Mouse (Mus musculus) thymus, adult 2 months (tissue): ENCODE data around the gene Setd1b. TPM values are rescaled to one million over a fixed set of nuclear protein-coding genes. Genes with fewer than 3 reads are reported as not detected.
"Not testable (repeated sequence)": the region's sequence is repeated elsewhere in the genome, so short reads cannot be mapped to it uniquely, and the experiment has no call there.

Experiments
- DNase-seq: peaks from one replicate; pipeline ENCODE4 v3.0.0; 2021
- H3K27ac ChIP-seq: fragments of 200-500 bp; 2 replicates; pipeline ENCODE4 v1.5.1; 2012; ENCODE audit warnings: low read length, control low read depth; ENCODE audit not compliant: control insufficient read depth, insufficient read depth
- H3K27me3 ChIP-seq: fragments of 200-500 bp; 2 replicates; pipeline ENCODE4 v1.6.1; 2012; ENCODE audit warnings: mild to moderate bottlenecking, low read length, moderate library complexity, mixed read lengths; ENCODE audit not compliant: control insufficient read depth, insufficient read depth
- H3K36me3 ChIP-seq: fragments of 200-500 bp; 2 replicates; pipeline ENCODE4 v1.6.1; 2012; ENCODE audit warnings: mild to moderate bottlenecking, low read length, moderate library complexity; ENCODE audit not compliant: control insufficient read depth, insufficient read depth
- H3K4me1 ChIP-seq: fragments of 200-500 bp; replicated peaks from 2 replicates; pipeline ENCODE4 v1.6.1; 2012; ENCODE audit warnings: low read length; ENCODE audit not compliant: control insufficient read depth, insufficient read depth
- H3K4me3 ChIP-seq: fragments of 200-500 bp; 2 replicates; pipeline ENCODE4 v1.5.1; 2012; ENCODE audit warnings: mild to moderate bottlenecking, low read length, control low read depth, moderate library complexity; ENCODE audit not compliant: control insufficient read depth, insufficient read depth
- POLR2A ChIP-seq: fragments of 200-500 bp; IDR thresholded peaks from 2 replicates; pipeline ENCODE4 v1.6.1; 2012; ENCODE audit warnings: mild to moderate bottlenecking, low read length, control low read depth, moderate library complexity; ENCODE audit not compliant: control insufficient read depth, poor library complexity, insufficient read depth; ENCODE audit errors: extremely low read depth
- whole genome bisulfite sequencing: fragments of 180-500 bp; shearing (Covaris S2); methylation state at CpG from one replicate; pipeline ENCODE4 v1.1.7; 2018; 5-methylcytosine and 5-hydroxymethylcytosine counted together
- polyA plus RNA-seq: library from polyadenylated mRNA; depleted of rRNA; stranded (reverse); fragments of >200 nt; gene quantifications from 2 replicates; pipeline ENCODE4 v1.2.3, GENCODE M21; 2012; rRNA removed

Gene Setd1b
- polyA plus RNA-seq, 1 experiment = 45.5 TPM

GRCm38 (mm10) chr5:123201987-123202386 lies 60.0 kb downstream of the Setd1b start:
- H3K36me3 ChIP-seq = no peaks in the 10 kb centered on the region
- no peak for TF ChIP-seq POLR2A
- H3K27ac ChIP-seq = no peak overlapping the region
- H3K27me3 ChIP-seq = no peaks in the 10 kb centered on the region
- 90% methylated on average over 5 of the region's 5 CpGs for WGBS
- DNase-seq = no peak
- H3K4me1 ChIP-seq = no peaks in the 10 kb centered on the region
- no peak overlapping the region for H3K4me3 ChIP-seq

- H3K27me3 ChIP-seq, DNase-seq, H3K4me1 ChIP-seq, H3K36me3 ChIP-seq, H3K4me3 ChIP-seq, H3K27ac ChIP-seq: not testable (repeated sequence)
- 48% methylated on average over 4 of the region's 4 CpGs for WGBS
These were observed 60.8 kb downstream of the Setd1b start for GRCm38 (mm10) chr5:123202771-123203170.

GRCm38 (mm10) chr5:123203591-123203990 lies 61.6 kb downstream of the Setd1b start:
- not testable (repeated sequence) for H3K27me3 ChIP-seq, H3K27ac ChIP-seq, DNase-seq, H3K4me3 ChIP-seq, H3K4me1 ChIP-seq, H3K36me3 ChIP-seq
- 91% methylated on average over 7 of the region's 7 CpGs for WGBS

Other genes with a start within 250 kb of the Setd1b start
- 65.1 and 73.9 TPM in 2 replicates for gene Kdm2b, start 152.4 kb upstream of the Setd1b start, polyA plus RNA-seq
- gene Orai1, start 127.1 kb upstream of the Setd1b start, polyA plus RNA-seq = 76.9 and 87.4 TPM in 2 replicates
- gene Morn3, start 95.2 kb upstream of the Setd1b start, polyA plus RNA-seq = 0.15 TPM in 1 of 2 replicates, not detected in the other
- 43.6 and 45.7 TPM in 2 replicates for gene Tmem120b, start 73.8 kb upstream of the Setd1b start, polyA plus RNA-seq
- gene Rhof, start 9.5 kb upstream of the Setd1b start, polyA plus RNA-seq = 45.1 and 51.9 TPM in 2 replicates
- 32.7 and 34.7 TPM in 2 replicates for gene Psmd9, start 27.2 kb downstream of the Setd1b start, polyA plus RNA-seq
- 1.5 and 6.0 TPM in 2 replicates for gene Hpd, start 40.5 kb downstream of the Setd1b start, polyA plus RNA-seq
- 2.2 and 2.4 TPM in 2 replicates for gene Wdr66, start 109.9 kb downstream of the Setd1b start, polyA plus RNA-seq
- 29.4 and 34.4 TPM in 2 replicates for gene Bcl7a, start 201.6 kb downstream of the Setd1b start, polyA plus RNA-seq